Mouse (Mus musculus) thymus, adult 2 months (tissue): Measurements from ENCODE around the gene Cldn16.

ENCODE experiments used
- CTCF ChIP-seq: fragments of 200-500 bp; IDR thresholded peaks from 2 replicates; pipeline ENCODE4 v1.5.1; 2012; ENCODE audit warnings: mild to moderate bottlenecking, control low read depth, low read length, moderate library complexity, borderline replicate concordance; ENCODE audit not compliant: control insufficient read depth, poor library complexity, insufficient read depth; ENCODE audit errors: extremely low read depth
- POLR2A ChIP-seq: fragments of 200-500 bp; IDR thresholded peaks from 2 replicates; pipeline ENCODE4 v1.6.1; 2012; ENCODE audit warnings: mild to moderate bottlenecking, low read length, control low read depth, moderate library complexity; ENCODE audit not compliant: control insufficient read depth, poor library complexity, insufficient read depth; ENCODE audit errors: extremely low read depth

- TF ChIP-seq CTCF (no peak), POLR2A (no peak)
These were observed 22.9 kb upstream of the Cldn16 start for GRCm38 (mm10) chr16:26440031-26440430.
